Mouse (Mus musculus): ENCODE data around the gene Ccdc163.

Ccdc163 gene

DNA sequence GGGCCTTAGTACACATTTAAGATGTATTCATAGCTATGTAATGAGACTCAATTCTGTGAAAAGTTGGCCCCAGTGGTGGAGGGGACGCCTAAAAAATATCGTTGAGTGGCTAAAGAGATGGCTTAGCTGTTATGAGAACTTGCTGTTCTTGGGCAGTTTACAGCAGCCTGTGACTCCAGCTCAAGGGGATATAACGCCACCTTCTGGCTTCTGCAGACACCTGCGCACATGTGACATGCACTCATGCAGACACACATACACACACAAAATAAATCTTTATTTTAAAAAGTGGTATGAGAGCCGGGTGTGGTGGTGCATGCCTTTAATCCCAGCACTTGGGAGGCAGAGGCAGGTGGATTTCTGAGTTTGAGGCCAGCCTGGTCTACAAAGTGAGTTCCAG, 68.1 kb downstream of the Ccdc163 start:
- in situ Hi-C loops (cut with MboI, MseI), result loop anchor here in 1 of 2 experiments (10.0 kb wide), 1 partner anchor 822 kb away; no protein-coding TSS in a partner anchor

DNA sequence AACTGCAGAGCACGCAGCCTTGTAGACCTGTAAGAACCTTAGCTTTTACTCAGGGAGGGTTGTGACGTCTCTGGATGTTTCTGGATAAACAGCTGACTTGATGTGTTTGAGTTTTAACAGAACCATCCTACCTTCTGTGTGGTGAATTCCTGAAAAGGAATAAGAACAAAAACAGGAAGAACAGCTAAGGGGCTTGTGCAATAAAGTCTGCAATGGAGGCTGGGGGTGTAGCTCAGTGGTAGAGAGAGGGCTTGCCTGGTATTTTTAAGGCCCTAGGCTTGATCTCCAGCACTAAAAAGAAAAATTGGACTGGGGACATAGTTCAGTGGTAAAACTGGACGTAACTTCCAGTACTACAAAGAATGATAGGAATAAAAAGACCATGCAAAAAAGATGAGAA, 68.8 kb downstream of the Ccdc163 start:
- in situ Hi-C loops (cut with MboI, MseI), result loop anchor here in 1 of 2 experiments (10.0 kb wide), 1 partner anchor 822 kb away; no protein-coding TSS in a partner anchor

DNA sequence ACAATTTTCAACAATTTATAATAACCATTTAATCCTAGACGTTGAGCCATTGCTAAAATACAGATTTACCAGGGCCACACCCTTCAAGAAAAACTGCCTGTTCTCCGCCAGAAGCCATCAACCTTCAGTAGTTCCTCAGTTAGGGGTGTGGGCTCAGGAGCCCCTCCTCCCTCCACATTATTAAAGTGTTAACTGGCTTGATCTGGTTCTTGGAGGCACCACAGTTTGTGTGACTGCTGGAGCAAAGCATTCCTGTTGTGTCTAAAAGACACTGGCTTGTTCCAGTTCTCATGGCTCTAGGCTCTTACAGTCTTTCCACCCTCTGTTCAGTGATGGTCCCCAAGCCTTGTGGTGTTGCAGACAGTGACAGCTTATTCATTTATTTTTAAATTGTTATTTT, 72.2 kb downstream of the Ccdc163 start:
- in situ Hi-C loops (cut with MboI, MseI), result no loop called here

DNA sequence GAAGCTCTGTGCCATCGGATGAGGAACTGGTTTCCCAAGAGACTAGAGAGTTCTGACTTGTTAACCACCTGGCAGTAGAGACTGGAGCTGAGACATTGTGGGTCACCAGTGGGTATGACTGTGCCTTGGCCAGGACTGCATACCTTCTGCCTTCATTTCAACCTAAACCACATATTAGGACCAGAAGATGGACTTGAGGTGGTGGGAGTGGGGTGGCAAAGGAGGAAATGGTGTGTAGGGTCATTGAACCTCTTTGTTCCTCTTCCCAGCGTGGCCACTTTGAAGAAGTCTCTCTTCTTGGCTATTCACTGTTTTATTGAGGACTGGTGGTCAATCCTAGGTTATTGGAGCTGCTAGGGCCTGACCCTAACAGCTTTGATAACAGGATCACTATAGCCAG, 73.1 kb downstream of the Ccdc163 start:
- in situ Hi-C loops (cut with MboI, MseI), result no loop called here

DNA sequence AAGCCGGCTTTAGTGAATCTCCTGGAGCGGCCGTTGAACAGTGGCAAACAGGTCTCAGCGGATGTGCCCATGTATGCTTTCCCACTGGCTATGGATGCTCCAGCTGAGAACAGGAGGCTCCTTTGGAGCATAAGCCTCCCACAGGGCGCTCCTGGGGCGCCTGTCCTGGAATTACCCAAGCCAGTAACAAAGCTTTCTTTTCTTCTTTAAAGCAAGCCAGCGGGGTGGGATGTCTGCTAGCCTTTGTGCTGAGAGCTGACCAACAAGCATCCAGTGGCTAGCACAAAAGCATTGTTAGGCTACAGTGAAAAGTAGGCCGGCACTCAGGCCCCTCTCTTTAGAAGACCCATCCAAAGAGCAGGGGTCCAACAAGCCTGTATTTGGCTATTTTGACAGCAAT, 73.9 kb downstream of the Ccdc163 start:
- in situ Hi-C loops (cut with MboI, MseI), result no loop called here

DNA sequence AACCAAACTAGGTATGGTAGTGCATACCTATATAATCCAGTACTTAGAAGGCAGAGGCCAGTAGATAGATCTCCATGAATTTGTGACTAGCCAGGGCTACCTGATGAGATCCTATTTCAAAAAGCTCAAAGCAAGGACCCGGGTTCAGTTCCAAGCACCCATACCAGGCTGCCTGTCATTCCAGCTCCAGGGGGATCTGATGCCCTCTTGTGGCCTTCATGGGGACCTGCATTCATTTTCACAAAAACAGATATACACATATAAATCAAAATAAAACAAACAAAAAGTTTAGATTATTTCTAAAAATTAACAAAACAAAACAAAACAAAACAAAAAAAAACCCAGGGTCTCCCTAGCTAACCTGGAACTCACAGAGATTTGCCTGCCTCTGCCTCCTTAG, 78.3 kb downstream of the Ccdc163 start:
- in situ Hi-C loops (cut with MboI, MseI), result loop anchor here (5.0 kb wide), 1 partner anchor 69 kb away; no protein-coding TSS in a partner anchor

DNA sequence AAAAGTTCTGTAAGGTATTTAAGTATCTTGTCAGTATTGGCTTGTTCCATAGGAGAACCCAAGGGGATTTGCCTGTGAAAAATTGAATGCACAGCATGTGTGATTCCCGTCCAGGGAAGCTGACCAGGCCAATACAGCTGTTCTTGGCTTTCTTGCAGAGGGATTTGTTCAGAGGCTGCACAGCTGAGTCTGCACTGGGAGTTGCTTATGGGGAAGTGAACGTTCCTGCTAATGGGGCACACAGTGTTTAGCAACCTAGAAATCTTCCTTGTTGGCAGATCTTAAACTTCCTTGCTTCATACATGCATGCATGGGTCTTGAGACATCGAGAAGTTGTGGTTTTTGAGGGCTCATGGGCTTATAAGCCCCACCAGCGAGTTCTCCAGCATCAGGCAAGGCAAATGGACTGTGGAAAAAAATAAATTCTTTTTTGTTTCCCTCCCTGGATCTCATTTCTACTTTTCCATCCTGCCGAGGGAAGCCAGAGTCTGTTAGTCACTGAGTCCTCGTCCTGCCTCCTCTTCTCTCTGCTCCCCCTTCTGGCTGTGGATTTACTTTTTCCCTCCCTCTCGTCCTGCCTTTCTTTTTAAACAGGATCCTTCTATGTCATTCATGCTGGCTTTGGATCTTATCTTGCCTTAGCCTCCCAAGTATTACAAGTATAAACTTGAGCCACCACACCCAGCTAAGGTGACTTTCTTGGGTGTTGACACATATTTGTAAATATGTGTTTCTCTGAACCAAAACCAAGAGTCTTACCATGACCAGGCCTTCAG, 79.9 kb downstream of the Ccdc163 start:
- in situ Hi-C loops (cut with MboI, MseI), result loop anchor here (5.0 kb wide), 1 partner anchor 71 kb away; no protein-coding TSS in a partner anchor

DNA sequence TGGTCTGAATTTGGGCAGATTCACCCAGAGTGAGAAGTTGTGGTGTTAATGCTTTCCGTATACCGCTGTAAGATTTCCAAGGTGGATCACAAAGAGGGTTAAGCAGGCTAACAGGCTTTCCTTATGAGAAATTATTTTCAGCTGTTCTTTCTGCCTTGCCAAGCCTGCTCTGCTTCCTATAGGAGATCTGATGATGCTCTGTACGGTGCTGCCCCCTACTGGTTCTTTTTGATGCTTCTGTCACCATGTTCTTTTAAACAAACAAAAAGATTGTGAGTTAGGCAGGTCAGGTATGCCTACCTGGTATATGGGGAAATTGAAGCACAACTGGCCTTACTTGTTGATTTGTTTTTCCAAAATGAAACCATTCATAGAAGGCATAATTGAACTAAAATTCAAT, 80.6 kb downstream of the Ccdc163 start:
- in situ Hi-C loops (cut with MboI, MseI), result loop anchor here (5.0 kb wide), 1 partner anchor 72 kb away; no protein-coding TSS in a partner anchor

DNA sequence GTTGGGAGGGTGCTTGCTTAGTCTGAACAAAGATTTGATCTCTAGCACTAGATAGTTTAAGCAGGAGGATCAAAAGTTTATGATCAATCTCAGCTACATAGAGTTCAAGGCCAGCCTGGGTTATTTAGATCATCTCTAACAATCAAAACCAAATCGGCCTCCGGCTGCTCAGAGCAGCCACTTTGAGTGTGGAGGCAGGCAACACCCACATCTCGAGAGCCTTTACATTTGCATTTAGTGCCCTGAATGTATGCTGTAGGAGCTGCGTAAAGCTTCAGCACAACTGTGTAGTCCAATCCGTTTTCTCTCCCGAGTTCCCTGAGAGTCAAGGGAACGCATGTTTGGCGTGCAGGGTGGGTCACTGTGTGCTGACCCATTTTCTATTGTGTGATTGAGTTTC, 84.1 kb downstream of the Ccdc163 start:
- in situ Hi-C loops (cut with MboI, MseI), result no loop called here

DNA sequence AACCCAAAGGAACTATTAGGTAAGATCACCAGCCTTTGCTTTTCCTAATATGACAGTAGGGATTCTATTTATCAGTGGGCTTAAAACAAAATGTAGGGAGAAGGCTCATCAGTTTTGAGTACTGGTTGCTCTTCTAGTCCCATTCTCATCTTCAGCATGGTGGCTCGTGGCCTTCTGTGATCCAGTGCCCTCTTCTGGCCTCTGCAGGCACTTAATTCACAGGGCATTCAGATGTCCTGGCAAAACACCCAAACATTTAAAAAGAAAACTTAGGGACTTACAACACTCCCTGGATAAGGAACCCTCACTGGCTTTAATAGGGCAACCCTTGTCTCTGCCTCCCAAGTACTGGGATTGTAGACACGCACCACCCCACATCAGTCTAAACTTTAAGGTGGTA, 86.0 kb downstream of the Ccdc163 start:
- in situ Hi-C loops (cut with MboI, MseI), result no loop called here

DNA sequence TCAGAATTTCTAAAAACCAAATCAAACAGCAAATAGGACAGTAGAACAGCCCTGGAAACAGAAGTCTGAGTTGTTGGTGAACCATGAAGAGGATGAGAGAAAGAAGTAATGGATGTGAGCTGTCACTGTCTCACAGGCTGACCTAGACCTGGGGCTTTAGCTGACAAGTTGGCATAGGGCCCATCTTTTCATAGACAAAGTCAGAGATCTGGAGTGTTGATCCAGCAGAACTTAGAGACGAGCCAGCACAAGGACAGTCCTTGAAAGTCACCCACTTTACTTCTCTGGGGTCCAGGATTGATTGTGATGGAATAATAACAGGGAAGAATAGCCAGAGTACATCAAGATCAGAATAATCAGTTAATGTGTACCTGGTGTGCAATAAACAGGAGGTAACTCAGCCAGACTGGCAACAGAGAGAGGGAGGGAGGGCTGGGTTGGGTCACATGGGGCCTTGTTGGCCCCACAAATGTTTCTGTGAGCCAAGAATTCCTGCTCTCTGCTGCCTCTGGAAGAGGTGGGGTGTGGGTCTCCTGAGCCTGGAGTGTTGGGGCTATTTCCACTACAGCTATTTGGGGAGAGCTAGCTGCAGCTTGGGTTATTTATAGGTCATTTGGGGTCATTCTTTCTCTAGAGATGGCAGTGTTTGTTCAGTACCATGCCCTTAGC, 88.3 kb downstream of the Ccdc163 start:
- in situ Hi-C loops (cut with MboI, MseI), result no loop called here

DNA sequence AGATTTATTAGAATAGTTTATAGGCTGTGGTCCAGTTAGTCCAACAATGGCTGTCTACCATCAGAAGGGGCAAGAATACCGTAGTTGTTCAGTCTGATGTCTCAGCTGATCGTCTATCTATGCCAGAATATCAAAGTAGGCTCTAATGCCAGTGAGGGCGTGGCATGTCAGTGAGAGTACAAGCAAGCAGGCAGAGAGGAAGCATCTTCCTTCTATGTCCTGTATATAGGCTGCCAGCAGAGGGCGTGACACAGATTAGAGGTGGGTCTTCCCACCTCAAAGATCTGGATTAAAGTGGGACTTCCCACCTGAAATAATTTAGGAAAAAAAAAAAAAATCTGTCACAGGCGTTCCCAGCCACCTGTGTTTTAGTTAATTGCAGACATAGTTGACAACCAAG, 91.6 kb downstream of the Ccdc163 start:
- in situ Hi-C loops (cut with MboI, MseI), result loop anchor here in 1 of 2 experiments (10.0 kb wide), 1 partner anchor 235 kb away; no protein-coding TSS in a partner anchor
